Mouse (Mus musculus) hindbrain, embryonic 14.5 days (tissue): ENCODE data around the gene Pvr. TPM values are rescaled to one million over a fixed set of nuclear protein-coding genes. Genes with fewer than 3 reads are reported as not detected.

Source experiments
- ATAC-seq: fragments of 200-750 bp; cut with Nextera tagmentation; 2 replicates; pipeline ENCODE4 v1.8.0; 2017; ENCODE audit warnings: moderate number of reproducible peaks, mild to moderate bottlenecking, moderate TSS enrichment, moderate library complexity; ENCODE audit not compliant: low FRiP score
- DNase-seq: peaks from one replicate; pipeline ENCODE4 v3.0.0-alpha.2; 2015; ENCODE audit warnings: low spot score
- H3K27ac ChIP-seq: fragments of 300-500 bp; sonication (generic); 2 replicates; pipeline ENCODE4 v1.5.1; 2014; ENCODE audit warnings: mild to moderate bottlenecking, moderate library complexity
- H3K27me3 ChIP-seq: fragments of 300-500 bp; sonication (generic); 2 replicates; pipeline ENCODE4 v1.6.1; 2014; ENCODE audit warnings: mild to moderate bottlenecking, low read length, mixed read lengths; ENCODE audit not compliant: control insufficient read depth, insufficient read depth
- H3K36me3 ChIP-seq: fragments of 300-500 bp; sonication (generic); replicated peaks from 2 replicates; pipeline ENCODE4 v1.6.1; 2014; ENCODE audit not compliant: control insufficient read depth, insufficient read depth
- H3K4me1 ChIP-seq: fragments of 300-500 bp; sonication (generic); replicated peaks from 2 replicates; pipeline ENCODE4 v1.6.1; 2014; ENCODE audit warnings: antibody characterized with exemption, low read length, mixed read lengths; ENCODE audit not compliant: control insufficient read depth, insufficient read depth
- H3K4me2 ChIP-seq: fragments of 300-500 bp; sonication (generic); replicated peaks from 2 replicates; pipeline ENCODE4 v1.6.1; 2014; ENCODE audit warnings: mild to moderate bottlenecking, moderate library complexity
- H3K4me3 ChIP-seq: fragments of 300-500 bp; sonication (generic); replicated peaks from 2 replicates; pipeline ENCODE4 v1.5.1; 2014; ENCODE audit warnings: mild to moderate bottlenecking, low read length
- H3K9ac ChIP-seq: fragments of 300-500 bp; sonication (generic); 2 replicates; pipeline ENCODE4 v1.6.1; 2014
- H3K9me3 ChIP-seq: fragments of 300-500 bp; sonication (generic); 2 replicates; pipeline ENCODE4 v1.6.1; 2016; ENCODE audit warnings: low read length; ENCODE audit not compliant: control insufficient read depth
- WGBS: fragments of 180-500 bp; shearing (Covaris S2); extraction: QIAGEN DNeasy Blood & Tissue Kit; methylation state at CpG from one replicate; pipeline ENCODE4 v1.1.7; 2014; 5-methylcytosine and 5-hydroxymethylcytosine counted together
- polyA plus RNA-seq: library from polyadenylated mRNA; unstranded; fragments of >200 nt; fragmentation: Nextera tagmentation; extraction: Ambion mirVana; gene quantifications from 2 replicates; pipeline ENCODE4 v1.2.1, GENCODE M21; 2014

The Pvr gene
- polyA plus RNA-seq, 1 experiment from 2014 or later = 6.4 TPM

- ATAC-seq (no peak), DNase-seq (no peak)
- H3K4me3 ChIP-seq = no peak overlapping the region
These were observed 31.5 kb upstream of the Pvr start for GRCm38 (mm10) chr7:19952320-19952986.

DNA sequence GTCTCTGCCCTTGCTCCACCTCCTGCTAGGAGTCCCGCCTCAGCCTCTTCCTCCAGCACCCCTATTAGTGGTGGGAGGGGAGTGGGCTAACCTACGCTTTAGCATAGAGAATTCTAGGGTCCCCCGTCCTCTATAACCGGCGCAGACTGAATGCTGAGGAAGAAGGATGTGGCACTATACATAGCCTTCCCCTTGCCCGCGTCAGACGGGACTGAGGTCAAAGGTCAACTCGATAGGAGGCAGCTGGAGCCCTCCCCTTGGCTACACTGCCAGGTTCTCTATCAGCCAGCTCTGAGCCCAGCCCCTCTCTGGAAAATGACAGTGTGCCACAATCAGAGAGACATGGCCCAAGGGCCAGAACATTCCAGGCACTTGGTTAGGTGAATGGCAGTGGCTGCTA lies 29.6 kb upstream of the Pvr start, which contains the start of gene Igsf23:
Gene Igsf23 (minus strand): TSS at position 168 of the 400 bp plus-strand sequence.
- no peak for ATAC-seq
- no peak for DNase-seq
- H3K27ac ChIP-seq = no peak within 1 kb of the TSS
- no peaks in the 10 kb centered on the region for H3K9me3 ChIP-seq
- no peaks in the 10 kb centered on the region for H3K36me3 ChIP-seq
- no peaks in the 10 kb centered on the region for H3K27me3 ChIP-seq
- no peak within 1 kb of the TSS for H3K4me3 ChIP-seq
- no peaks in the 10 kb centered on the region for H3K4me1 ChIP-seq
- 51% methylated on average over 9 of the region's 9 CpGs for WGBS
- H3K4me2 ChIP-seq = no peak within 1 kb of the TSS
- no peak within 1 kb of the TSS for H3K9ac ChIP-seq

More at GRCm38 (mm10) chr7:19952320-19952986, 31.5 kb upstream of the Pvr start:
- no peak overlapping the region for H3K4me2 ChIP-seq
- no peaks in the 10 kb centered on the region for H3K36me3 ChIP-seq
- 48% methylated on average over 10 of the region's 10 CpGs for WGBS
- no peak overlapping the region for H3K27ac ChIP-seq
- no peaks in the 10 kb centered on the region for H3K27me3 ChIP-seq
- H3K9me3 ChIP-seq = no peaks in the 10 kb centered on the region
- H3K9ac ChIP-seq = no peak overlapping the region
- H3K4me1 ChIP-seq = no peaks in the 10 kb centered on the region

- WGBS = 66% methylated on average over 10 of the region's 10 CpGs
- H3K27ac ChIP-seq = no peak overlapping the region
These were observed 29.0 kb upstream of the Pvr start for GRCm38 (mm10) chr7:19949996-19950395.

DNA sequence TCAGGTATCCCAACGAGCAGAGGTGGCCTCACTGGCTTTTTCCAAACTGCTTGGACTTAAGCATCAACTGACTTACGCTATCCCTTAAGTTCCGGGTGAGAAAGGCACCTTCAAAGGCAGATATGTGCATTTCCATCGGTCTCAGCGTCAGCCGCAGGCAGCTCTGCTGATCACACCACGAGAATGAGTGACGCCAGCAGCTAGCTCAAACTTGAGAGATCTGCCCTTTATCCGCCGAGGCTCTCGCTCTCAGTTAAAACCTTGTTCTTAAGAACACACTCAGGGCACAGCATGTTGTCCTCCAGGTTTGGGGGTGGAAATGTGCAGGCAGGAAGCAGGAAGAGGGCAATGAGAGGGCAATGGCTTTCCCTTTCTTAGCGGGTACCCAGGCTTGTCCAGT lies 28.0 kb upstream of the Pvr start:
- H3K9me3 ChIP-seq = no peaks in the 10 kb centered on the region
- H3K9ac ChIP-seq = no peak overlapping the region
- H3K27ac ChIP-seq = no peak overlapping the region
- no peaks in the 10 kb centered on the region for H3K4me1 ChIP-seq
- no peak overlapping the region for H3K4me2 ChIP-seq
- no peak overlapping the region for H3K4me3 ChIP-seq
- H3K27me3 ChIP-seq = no peaks in the 10 kb centered on the region
- ATAC-seq = no peak
- 86% methylated on average over 12 of the region's 12 CpGs for WGBS
- no peaks in the 10 kb centered on the region for H3K36me3 ChIP-seq
- DNase-seq = no peak

More at GRCm38 (mm10) chr7:19949996-19950395, 29.0 kb upstream of the Pvr start:
- H3K27me3 ChIP-seq = no peaks in the 10 kb centered on the region
- H3K9ac ChIP-seq = no peak overlapping the region
- no peak overlapping the region for H3K4me2 ChIP-seq
- H3K9me3 ChIP-seq = no peaks in the 10 kb centered on the region
- no peaks in the 10 kb centered on the region for H3K36me3 ChIP-seq
- no peaks in the 10 kb centered on the region for H3K4me1 ChIP-seq
- DNase-seq = no peak
- ATAC-seq = no peak
- no peak overlapping the region for H3K4me3 ChIP-seq

- ATAC-seq = no peak
- WGBS = 90% methylated on average over 13 of the region's 13 CpGs
- no peaks in the 10 kb centered on the region for H3K9me3 ChIP-seq
- H3K36me3 ChIP-seq = no peaks in the 10 kb centered on the region
- H3K27me3 ChIP-seq = no peaks in the 10 kb centered on the region
- DNase-seq = no peak
- no peak overlapping the region for H3K4me3 ChIP-seq
- H3K4me2 ChIP-seq = no peak overlapping the region
- no peak overlapping the region for H3K9ac ChIP-seq
- H3K27ac ChIP-seq = no peak overlapping the region
- no peaks in the 10 kb centered on the region for H3K4me1 ChIP-seq
These were observed 25.0 kb upstream of the Pvr start for GRCm38 (mm10) chr7:19945821-19946515.

- Histone ChIP-seq H3K27me3 (no peaks in the 10 kb centered on the region), H3K9me3 (no peaks in the 10 kb centered on the region), H3K36me3 (no peaks in the 10 kb centered on the region), H3K4me3 (no peak overlapping the region), H3K4me1 (no peaks in the 10 kb centered on the region), H3K27ac (no peak overlapping the region), H3K9ac (no peak overlapping the region), H3K4me2 (no peak overlapping the region)
- ATAC-seq = no peak
- 89% methylated on average over 5 of the region's 5 CpGs for WGBS
- DNase-seq = no peak
These were observed 24.2 kb upstream of the Pvr start for GRCm38 (mm10) chr7:19945201-19945600.

GRCm38 (mm10) chr7:19944709-19945108 lies 23.7 kb upstream of the Pvr start:
- H3K36me3 ChIP-seq = no peaks in the 10 kb centered on the region
- H3K4me1 ChIP-seq = no peaks in the 10 kb centered on the region
- no peak overlapping the region for H3K4me3 ChIP-seq
- no peak for ATAC-seq
- no peak for DNase-seq
- H3K27ac ChIP-seq = no peak overlapping the region
- no peaks in the 10 kb centered on the region for H3K9me3 ChIP-seq
- H3K4me2 ChIP-seq = no peak overlapping the region
- 92% methylated on average over 8 of the region's 8 CpGs for WGBS
- H3K27me3 ChIP-seq = no peaks in the 10 kb centered on the region
- H3K9ac ChIP-seq = no peak overlapping the region

GRCm38 (mm10) chr7:19940256-19940655 lies 19.3 kb upstream of the Pvr start:
- ATAC-seq = no peak
- Histone ChIP-seq H3K27me3 (no peaks in the 10 kb centered on the region), H3K9me3 (no peaks in the 10 kb centered on the region), H3K27ac (no peak overlapping the region), H3K4me1 (no peaks in the 10 kb centered on the region), H3K4me2 (no peak overlapping the region), H3K9ac (no peak overlapping the region), H3K36me3 (no peaks in the 10 kb centered on the region), H3K4me3 (no peak overlapping the region)
- 56% methylated on average over 3 of the region's 6 CpGs for WGBS
- no peak for DNase-seq

GRCm38 (mm10) chr7:19939555-19940235 lies 18.7 kb upstream of the Pvr start:
- ATAC-seq = no peak; the same call in 1 of the 2 replicates
- Histone ChIP-seq H3K27ac (no peak overlapping the region), H3K4me2 (no peak overlapping the region), H3K9me3 (no peaks in the 10 kb centered on the region), H3K4me1 (no peaks in the 10 kb centered on the region), H3K27me3 (no peaks in the 10 kb centered on the region), H3K9ac (no peak overlapping the region), H3K4me3 (no peak overlapping the region), H3K36me3 (no peaks in the 10 kb centered on the region)
- 67% methylated on average over 10 of the region's 12 CpGs for WGBS
- peak; percentile 41 for DNase-seq
